Mouse (Mus musculus) kidney, adult 11 months (tissue): ENCODE results near the gene Lcn2.
"Not testable (repeated sequence)": the region's sequence is repeated elsewhere in the genome, so short reads cannot be mapped to it uniquely, and the experiment has no call there.

Source experiments
- DNase-seq: peaks from one replicate; pipeline ENCODE4 v3.0.0; 2022

Lcn2 gene

GRCm38 (mm10) chr2:32363376-32364106 is 24.5 kb downstream of the Lcn2 start:
- no peak for DNase-seq

- peak; percentile 94 for DNase-seq
These were observed 25.2 kb downstream of the Lcn2 start for GRCm38 (mm10) chr2:32362817-32363340.

- not testable (repeated sequence) for DNase-seq
These were observed 25.8 kb downstream of the Lcn2 start for GRCm38 (mm10) chr2:32362274-32362673.

DNA sequence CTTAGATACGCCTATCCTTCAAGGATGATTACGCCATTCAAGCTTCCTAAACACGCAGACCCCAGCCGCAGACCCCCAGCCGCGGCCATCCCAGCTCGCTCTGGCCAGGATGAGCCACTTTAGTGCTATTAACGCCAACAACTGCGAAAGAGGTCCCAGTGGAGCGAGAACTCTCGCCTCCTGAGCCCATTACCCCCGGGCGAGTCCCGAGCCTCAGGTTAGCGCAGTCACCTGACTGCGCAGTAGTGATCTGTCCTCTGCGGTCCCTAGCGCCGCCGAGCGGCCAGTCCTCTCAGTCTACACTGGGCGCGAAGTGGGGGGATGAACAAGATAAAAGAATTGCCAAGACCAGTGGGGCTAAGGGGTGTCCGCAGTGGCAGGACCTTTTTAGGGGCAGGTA is 26.6 kb downstream of the Lcn2 start:
- peak; percentile 75 for DNase-seq

- DNase-seq, result peak; percentile 88
These were observed 27.3 kb downstream of the Lcn2 start for GRCm38 (mm10) chr2:32360741-32361140.

GRCm38 (mm10) chr2:32358381-32358780 is 29.7 kb downstream of the Lcn2 start:
- no peak for DNase-seq

DNA sequence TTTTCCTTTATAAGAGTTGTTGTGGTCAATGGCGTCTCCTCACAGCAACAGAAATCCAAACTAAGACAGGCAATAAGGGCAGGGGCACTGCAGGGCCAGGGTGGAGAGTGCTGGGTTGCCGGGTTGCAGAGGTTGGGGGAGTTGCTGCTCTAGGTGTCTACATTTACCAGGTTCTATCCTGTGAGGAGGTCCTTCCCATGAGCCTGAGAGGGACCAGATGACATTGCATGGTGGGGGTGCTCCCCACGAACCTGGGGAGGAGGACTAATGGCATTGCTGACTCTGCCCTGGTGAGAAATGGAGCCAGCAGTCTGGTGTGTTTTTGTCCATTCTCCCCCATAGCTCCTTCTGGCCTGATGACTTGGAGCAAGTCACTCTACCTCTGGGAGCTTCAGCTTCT is 30.3 kb downstream of the Lcn2 start:
- no peak for DNase-seq

GRCm38 (mm10) chr2:32356216-32356615 is 31.8 kb downstream of the Lcn2 start:
- no peak for DNase-seq

DNA sequence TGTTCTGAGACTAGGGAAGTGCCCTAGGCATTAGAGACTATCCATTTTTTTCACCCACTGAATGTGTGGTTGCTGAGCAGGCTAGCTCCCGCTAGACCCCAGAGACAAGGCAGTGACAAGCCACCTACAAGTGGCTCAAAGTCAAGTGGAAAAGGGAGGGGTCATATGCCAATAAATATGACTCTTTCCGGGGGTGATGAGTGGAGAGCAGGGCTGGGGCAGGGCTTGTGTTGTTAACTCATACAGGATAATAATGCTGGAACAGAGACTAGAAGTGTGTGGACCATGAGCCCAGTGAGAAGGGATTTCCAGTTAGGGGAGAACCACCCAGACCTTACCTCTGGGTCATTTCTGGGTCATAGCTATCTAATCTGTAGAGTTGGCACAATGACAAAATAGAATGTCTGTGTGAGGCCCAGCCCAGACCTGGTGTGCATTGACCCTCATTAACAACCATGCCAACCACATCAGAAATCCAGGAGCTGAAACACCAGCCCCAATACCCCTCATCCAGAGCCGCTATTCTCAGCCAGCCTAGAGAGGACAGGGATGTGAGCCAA is 33.6 kb downstream of the Lcn2 start:
- no peak for DNase-seq

- DNase-seq, result no peak
These were observed 34.2 kb downstream of the Lcn2 start for GRCm38 (mm10) chr2:32353836-32354235.

- peak; percentile 80 for DNase-seq
These were observed 35.0 kb downstream of the Lcn2 start, which contains the start of gene Dnm1 for GRCm38 (mm10) chr2:32353007-32353542. Gene Dnm1 (minus strand): TSS chr2:32353338.

DNA sequence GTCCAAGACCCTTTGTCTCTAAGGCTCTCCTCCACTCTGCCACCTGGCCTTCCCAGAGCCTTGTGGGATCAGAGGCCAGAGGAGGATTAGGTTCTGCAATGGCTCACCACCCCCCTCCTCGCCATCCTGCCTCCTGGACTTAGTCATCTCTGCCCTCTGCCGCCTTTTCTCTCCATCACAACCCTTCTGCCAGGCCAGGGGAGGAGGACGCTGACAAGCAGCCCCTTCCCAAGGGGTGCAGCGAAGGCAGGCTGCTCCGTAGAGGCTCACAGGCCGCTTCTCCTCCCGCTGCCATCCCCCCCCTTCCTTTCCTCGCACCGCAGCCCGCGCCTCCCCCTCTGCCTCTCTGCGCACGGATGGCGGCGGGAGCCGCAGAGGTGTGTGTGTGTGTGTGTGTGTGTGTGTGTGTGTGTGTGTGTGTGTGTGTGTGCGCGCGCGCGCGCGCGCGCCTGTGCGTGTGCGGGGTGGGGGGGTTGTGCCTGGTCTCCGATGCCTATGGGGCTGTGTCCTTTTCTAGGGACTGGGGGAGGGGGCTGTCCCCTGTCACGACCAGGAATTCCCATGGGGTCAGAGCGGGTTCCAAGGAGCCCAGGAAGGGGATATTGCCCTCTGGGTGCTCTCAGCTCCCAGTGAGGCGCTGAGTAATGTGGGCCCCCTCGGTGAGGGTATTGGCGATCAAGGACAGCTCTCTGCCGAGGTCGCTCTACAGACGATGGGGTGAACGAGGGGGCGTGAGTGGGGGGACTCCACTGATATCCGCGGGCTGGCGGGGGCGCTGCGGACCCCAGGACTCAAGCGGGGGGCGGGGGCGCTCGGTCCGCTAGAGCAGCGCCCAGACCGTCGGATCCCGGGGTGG is 35.7 kb downstream of the Lcn2 start, which contains the start of gene Ciz1:
TSS of gene Ciz1 (plus strand) at position 177 of the 856 bp plus-strand sequence.
- no peak for DNase-seq

DNA sequence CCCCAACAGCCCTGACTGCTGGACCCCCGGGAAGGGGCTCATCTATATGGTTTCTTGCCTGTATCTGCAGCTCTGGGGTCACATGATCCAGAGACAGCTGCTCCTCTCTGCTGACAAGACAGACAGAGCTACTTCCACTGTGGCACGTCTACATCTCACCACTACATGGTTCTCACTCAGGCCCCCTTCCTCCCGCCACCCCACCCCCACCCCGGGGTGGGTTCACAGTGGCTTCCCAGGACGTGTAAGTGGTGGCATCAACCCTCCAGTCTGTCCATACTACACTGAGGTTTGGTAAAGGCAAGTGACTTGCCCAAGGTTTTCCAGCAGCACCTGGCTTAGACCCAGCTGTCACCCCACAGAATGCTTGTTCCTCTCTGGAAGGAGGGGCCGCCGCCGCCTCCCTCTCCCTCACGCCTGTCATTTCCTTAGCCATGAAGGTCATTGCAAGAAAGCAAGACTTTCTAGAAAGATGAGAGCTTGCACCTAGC is 36.5 kb downstream of the Lcn2 start:
- DNase-seq, result no peak

DNA sequence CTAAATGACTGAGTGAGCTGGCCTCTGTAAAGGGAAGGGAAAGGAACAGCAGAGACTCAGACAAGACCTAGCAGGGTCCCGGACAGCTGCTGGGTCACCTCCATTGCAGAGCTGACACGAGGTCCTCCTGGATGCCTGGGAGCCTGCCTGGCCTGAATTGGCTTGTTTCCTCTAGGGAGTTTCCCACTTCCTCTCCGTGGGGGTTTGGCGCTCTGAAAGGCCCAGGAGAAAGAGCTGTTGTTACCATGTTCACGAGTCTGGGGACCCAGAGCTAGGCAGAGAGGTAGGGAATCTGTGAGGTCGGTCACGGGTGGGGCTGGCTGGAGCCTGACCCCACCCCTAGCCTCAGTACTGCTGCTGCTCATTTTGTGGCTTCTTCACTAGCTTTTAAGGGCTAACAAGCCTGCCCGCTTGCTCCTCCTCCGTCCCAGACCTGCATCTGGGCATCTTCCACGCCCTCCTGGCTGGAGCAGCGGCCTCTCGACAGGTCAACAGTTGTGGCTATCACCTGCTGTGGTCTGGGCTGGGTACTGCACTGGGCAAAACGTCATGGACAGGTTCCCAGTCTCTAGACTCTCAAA is 37.5 kb downstream of the Lcn2 start:
- DNase-seq, result no peak

DNA sequence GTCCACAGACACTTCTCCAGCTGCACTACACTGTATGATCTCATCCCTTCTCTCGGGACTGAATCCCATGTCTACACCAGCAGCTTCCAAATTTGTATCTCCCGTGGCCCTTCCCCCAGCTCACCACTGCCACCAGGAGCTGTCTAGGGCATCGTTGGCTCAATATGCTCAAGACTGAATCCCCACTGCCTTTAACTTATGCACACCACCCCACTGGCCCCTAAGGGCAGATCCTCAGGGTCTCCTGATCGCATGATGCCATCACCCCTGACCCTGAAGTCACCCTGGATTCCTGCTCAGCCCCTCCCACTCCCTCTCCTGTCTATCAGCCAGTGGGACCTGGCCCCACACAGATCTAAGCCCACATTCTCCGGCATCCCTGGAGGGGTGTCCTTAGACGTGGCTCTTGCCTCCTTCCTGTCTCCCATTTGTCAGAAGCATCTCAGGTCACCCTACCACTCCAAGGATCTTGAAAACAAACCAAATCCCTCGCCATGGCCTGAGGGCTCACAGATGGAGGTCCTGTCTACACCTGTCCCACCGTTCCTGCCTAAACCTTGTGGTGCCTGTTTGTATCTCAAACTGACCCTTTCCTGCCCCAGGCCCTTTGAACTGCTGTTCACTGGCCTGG is 38.3 kb downstream of the Lcn2 start:
- no peak for DNase-seq

GRCm38 (mm10) chr2:32348311-32348710 is 39.7 kb downstream of the Lcn2 start:
- DNase-seq, result no peak

GRCm38 (mm10) chr2:32347019-32347418 is 41.0 kb downstream of the Lcn2 start:
- no peak for DNase-seq

GRCm38 (mm10) chr2:32344598-32345321 is 43.3 kb downstream of the Lcn2 start:
- DNase-seq, result no peak

DNA sequence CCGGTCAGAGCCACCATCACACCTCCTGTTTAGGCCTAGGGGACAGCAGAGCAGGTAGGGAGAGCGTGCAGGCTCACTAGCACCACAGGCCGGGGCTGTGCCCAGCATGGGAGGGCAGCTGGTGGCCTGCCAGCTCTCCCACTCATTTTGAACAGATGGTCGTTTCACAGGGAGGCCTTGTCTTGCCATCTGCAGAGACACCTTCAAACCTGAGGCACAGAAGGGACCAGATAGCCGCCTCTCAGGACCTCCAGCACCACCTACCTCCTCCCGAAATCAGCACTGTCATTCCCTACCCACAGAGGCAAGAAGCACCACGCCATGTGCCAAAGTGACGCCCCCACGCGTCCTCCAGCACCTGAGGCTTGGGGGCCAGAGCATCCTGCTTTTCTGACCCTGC is 44.0 kb downstream of the Lcn2 start:
- DNase-seq, result no peak

GRCm38 (mm10) chr2:32343351-32343671 is 44.7 kb downstream of the Lcn2 start:
- DNase-seq, result no peak

DNA sequence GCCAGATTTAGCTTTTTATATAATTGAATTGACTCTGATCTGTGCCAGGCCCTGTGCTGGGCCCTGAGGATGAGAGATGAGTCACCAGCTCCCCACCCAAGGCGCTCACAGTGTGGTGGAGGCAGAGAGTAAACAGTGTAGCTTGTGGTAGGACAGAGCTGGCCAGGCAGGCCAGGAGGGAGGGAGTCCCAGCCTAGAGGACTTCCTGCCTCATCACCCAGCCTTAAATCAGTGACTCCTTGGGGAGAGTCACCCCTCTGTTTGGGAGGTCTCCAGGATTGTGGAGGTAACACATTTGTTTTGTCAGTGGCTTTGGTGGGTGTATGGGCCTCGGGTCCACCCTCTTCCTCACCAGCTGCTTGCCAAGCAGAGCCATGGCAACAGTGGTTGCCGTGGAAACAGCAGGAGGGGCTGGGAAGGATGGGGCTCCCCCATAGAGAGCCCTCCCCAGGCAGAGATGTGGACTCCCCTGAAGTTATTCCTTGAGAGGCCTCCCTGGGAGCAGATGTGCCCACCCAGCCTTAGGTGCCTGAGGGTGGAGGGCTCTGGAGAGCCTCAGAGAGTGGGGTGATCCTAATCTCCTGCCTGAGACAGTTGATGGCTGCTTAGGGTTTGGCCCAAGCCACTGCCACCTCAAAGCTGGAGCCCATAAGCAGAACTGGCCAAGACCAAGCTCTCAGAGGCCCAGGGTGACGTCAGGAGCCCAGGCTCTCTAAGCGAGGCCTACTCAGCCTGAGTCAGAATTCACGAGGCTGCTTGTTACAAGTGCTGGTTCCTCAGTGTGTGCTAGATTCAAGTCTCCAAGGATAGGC is 45.3 kb downstream of the Lcn2 start:
- DNase-seq, result no peak
